ENCODE assay signal across 8 mouse cellular contexts in genomic region chr13:63929351-63929750, GRCm38 (mm10).
DNase-seq lines count a peak whose midpoint lies in the region; ATAC-seq lines count a peak whose summit lies in the region.

No protein-coding gene starts in this region.

- no peak overlapping the region for H3K9ac ChIP-seq in hindbrain, embryonic 11.5 days (ENCODE audit: low read depth, low read length)
- no peak overlapping the region for H3K9ac ChIP-seq in embryonic facial prominence, embryonic 15.5 days

- H3K4me1 ChIP-seq in hindbrain, embryonic 10.5 days (replicated peaks): peaks cover 26% of the 10 kb centered on the region
- no peaks in the 10 kb centered on the region; the same call in 1 of the 2 replicates for H3K4me1 ChIP-seq in hindbrain, embryonic 11.5 days (replicated peaks; ENCODE audit: control insufficient read depth, insufficient read depth, low read length)
- peaks cover 13% of the 10 kb centered on the region; the same call in 1 of the 2 replicates for H3K4me1 ChIP-seq in embryonic facial prominence, embryonic 15.5 days

- H3K27me3 ChIP-seq in hindbrain, embryonic 10.5 days (ENCODE audit: insufficient read depth, poor library complexity, severe bottlenecking): peaks cover 10% of the 10 kb centered on the region; the same call in 1 of the 2 replicates
- no peaks in the 10 kb centered on the region for H3K27me3 ChIP-seq in hindbrain, embryonic 11.5 days (ENCODE audit: control insufficient read depth, insufficient read depth, low read length)
- H3K27me3 ChIP-seq in embryonic facial prominence, embryonic 15.5 days: no peaks in the 10 kb centered on the region

- WGBS in hindbrain, embryonic 10.5 days: 51% methylated on average over 1 of the region's 1 CpGs
- 42% methylated on average over 1 of the region's 1 CpGs for WGBS in hindbrain, embryonic 11.5 days
- WGBS in embryonic facial prominence, embryonic 15.5 days: 26% methylated on average over 1 of the region's 1 CpGs

- H3K4me3 ChIP-seq in hindbrain, embryonic 10.5 days: no peak overlapping the region
- H3K4me3 ChIP-seq in hindbrain, embryonic 11.5 days (ENCODE audit: low read depth, low read length): no peak overlapping the region
- H3K4me3 ChIP-seq in embryonic facial prominence, embryonic 15.5 days (replicated peaks): no peak overlapping the region

- H3K27ac ChIP-seq in hindbrain, embryonic 10.5 days: 0 out of 2 replicates have a peak overlapping the region, but pooled peaks have one; percentile 53
- no peak overlapping the region for H3K27ac ChIP-seq in hindbrain, embryonic 11.5 days (ENCODE audit: low read depth, low read length)
- no peak overlapping the region for H3K27ac ChIP-seq in embryonic facial prominence, embryonic 15.5 days (replicated peaks)

- H3K4me2 ChIP-seq in hindbrain, embryonic 11.5 days (replicated peaks; ENCODE audit: low read depth, low read length): no peak overlapping the region
- H3K4me2 ChIP-seq in embryonic facial prominence, embryonic 15.5 days (replicated peaks): no peak overlapping the region

- no peak for DNase-seq in hindbrain, embryonic 10.5 days (ENCODE audit: low spot score)
- DNase-seq in hindbrain, embryonic 11.5 days (ENCODE audit: low spot score): no peak
- DNase-seq in NIH3T3 (ENCODE audit: low read depth): peak; percentile 54
- DNase-seq in kidney, postnatal 36 days: peak; percentile 18 to 32
- no peak for DNase-seq in spleen, adult 12 weeks (ENCODE audit: low spot score)
- DNase-seq in adrenal gland, postnatal 36 days: no peak

- no peak for ATAC-seq in hindbrain, embryonic 11.5 days (ENCODE audit: low FRiP score)
- ATAC-seq in embryonic facial prominence, embryonic 15.5 days (ENCODE audit: insufficient number of reproducible peaks, low FRiP score, low TSS enrichment, low read depth): peak; percentile 78
- peak; percentile 51 for ATAC-seq in megakaryocyte-erythroid progenitor cell, adult 5-6 weeks (replicated peaks; ENCODE audit: low FRiP score, low TSS enrichment, poor library complexity, severe bottlenecking)

- no peaks in the 10 kb centered on the region for H3K36me3 ChIP-seq in hindbrain, embryonic 10.5 days
- no peaks in the 10 kb centered on the region for H3K36me3 ChIP-seq in hindbrain, embryonic 11.5 days (ENCODE audit: control insufficient read depth, insufficient read depth, low read length)
- no peaks in the 10 kb centered on the region for H3K36me3 ChIP-seq in embryonic facial prominence, embryonic 15.5 days

- H3K9me3 ChIP-seq in hindbrain, embryonic 10.5 days: no peaks in the 10 kb centered on the region
- no peaks in the 10 kb centered on the region for H3K9me3 ChIP-seq in hindbrain, embryonic 11.5 days (ENCODE audit: control insufficient read depth, low read length)
- H3K9me3 ChIP-seq in embryonic facial prominence, embryonic 15.5 days (replicated peaks): no peaks in the 10 kb centered on the region

Comparison
In these comparisons a context has a peak if more than half of its experiments do, and no peak if none do; other contexts are left out.
1. DNase-seq: peak in NIH3T3 (single experiment) and kidney, postnatal 36 days (2 of 2); none in hindbrain, embryonic 10.5 days (single experiment), hindbrain, embryonic 11.5 days (single experiment), spleen, adult 12 weeks (single experiment) and adrenal gland, postnatal 36 days (0 of 2).